Mouse (Mus musculus) lung, adult 2 months (tissue): ENCODE data around the gene Eddm3b.

Experiments used
- CTCF ChIP-seq: fragments of 200-500 bp; IDR thresholded peaks from 2 replicates; pipeline ENCODE4 v1.5.1; 2011; ENCODE audit warnings: mild to moderate bottlenecking, low read length, control low read depth; ENCODE audit not compliant: insufficient read depth
- POLR2A ChIP-seq: fragments of 200-500 bp; IDR thresholded peaks from 2 replicates; pipeline ENCODE4 v1.6.1; 2011; ENCODE audit warnings: low read depth, mild to moderate bottlenecking, control low read depth, low read length, borderline replicate concordance; ENCODE audit errors: extremely low read depth

DNA sequence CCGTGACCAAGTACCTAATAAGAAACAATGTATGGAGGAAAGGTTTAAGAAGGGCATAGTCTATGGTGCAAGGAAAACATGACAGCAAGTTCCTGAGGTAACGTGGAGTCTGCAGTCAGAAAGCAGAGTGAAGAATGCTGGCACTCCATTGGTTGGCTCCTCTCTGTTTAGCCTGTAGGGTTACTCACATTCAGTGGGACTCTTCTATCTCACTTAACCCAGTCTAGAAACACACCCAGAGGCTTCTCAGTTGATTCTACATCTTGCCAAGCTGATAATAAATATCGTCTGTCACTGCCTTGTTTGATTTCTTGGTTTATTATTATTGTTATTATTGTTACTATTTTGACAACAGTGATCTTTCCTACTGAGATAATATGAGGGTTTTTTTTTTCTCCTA is 28.3 kb downstream of the Eddm3b start:
- TF ChIP-seq POLR2A = no peak
- no peak for TF ChIP-seq CTCF
